Mouse (Mus musculus): ENCODE data around the gene 9230113P08Rik. TPM values are rescaled to one million over a fixed set of nuclear protein-coding genes. Genes with fewer than 3 reads are reported as not detected.
"Not testable (repeated sequence)": the region's sequence is repeated elsewhere in the genome, so short reads cannot be mapped to it uniquely, and the experiment has no call there.

The 9230113P08Rik gene
- polyA plus RNA-seq (2015; fragmentation: Nextera tagmentation; extraction: Ambion mirVana): not detected in 2 replicates

DNA sequence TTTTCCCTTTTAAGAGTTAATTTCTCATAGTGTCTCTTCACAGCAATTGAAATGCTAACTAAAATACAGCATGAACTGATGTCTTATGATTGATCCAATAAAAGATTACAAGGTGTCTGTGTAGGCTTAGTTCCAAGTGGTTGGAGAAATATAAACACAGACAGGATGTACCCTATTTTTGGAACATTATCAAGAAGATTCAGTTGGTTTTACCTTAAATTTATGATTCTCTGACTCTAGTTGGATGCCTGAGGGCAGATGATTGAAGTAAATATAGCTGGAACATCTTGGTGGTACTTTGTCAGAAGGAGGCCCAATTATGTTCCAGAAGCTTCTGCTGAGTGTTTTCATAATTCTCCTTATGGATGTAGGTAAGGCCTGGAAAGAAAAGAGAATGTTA lies at the start of gene 9230113P08Rik:
Gene 9230113P08Rik (plus strand): TSS at position 301 of the 400 bp plus-strand sequence.
- not testable (repeated sequence) for H3K4me1 ChIP-seq (ENCODE audit: control insufficient read depth, insufficient read depth, low read length); H3K27ac ChIP-seq (ENCODE audit: low read length); H3K36me3 ChIP-seq (ENCODE audit: control insufficient read depth, insufficient read depth, low read length); H3K9ac ChIP-seq (ENCODE audit: low read depth, low read length); ATAC-seq; H3K4me2 ChIP-seq (ENCODE audit: low read depth, low read length); H3K4me3 ChIP-seq (ENCODE audit: low read length); H3K27me3 ChIP-seq (replicated peaks; ENCODE audit: control insufficient read depth, insufficient read depth, low read length); H3K9me3 ChIP-seq (ENCODE audit: control insufficient read depth, low read length)

DNA sequence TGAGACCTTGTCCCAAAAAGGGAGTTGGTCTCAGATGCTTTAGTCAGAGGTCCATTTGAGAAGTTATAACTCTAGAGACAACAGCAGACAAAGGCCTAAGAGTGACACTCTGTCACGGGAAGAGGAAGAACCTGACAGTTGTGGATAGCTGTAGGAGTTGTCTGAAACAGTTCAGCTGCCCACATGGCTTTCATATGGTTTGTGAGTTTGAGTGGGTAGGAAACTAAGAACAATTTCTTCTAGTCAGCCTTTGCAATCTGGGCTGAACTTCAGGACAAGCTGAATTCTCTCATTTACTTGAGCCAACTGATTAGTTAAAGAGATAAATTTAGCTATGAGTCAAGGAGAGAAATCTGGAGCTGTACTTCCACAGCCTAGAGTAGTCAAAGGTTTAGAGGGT lies 15.1 kb upstream of the 9230113P08Rik start:
- H3K27me3 ChIP-seq (replicated peaks; ENCODE audit: control insufficient read depth, insufficient read depth, low read length); H3K9me3 ChIP-seq (ENCODE audit: control insufficient read depth, low read length); H3K4me3 ChIP-seq (ENCODE audit: low read length); H3K4me2 ChIP-seq (ENCODE audit: low read depth, low read length); H3K36me3 ChIP-seq (ENCODE audit: control insufficient read depth, insufficient read depth, low read length); ATAC-seq; H3K27ac ChIP-seq (ENCODE audit: low read length); H3K4me1 ChIP-seq (ENCODE audit: control insufficient read depth, insufficient read depth, low read length); H3K9ac ChIP-seq (ENCODE audit: low read depth, low read length): not testable (repeated sequence)
- WGBS: 81% methylated on average over 1 of the region's 1 CpGs

DNA sequence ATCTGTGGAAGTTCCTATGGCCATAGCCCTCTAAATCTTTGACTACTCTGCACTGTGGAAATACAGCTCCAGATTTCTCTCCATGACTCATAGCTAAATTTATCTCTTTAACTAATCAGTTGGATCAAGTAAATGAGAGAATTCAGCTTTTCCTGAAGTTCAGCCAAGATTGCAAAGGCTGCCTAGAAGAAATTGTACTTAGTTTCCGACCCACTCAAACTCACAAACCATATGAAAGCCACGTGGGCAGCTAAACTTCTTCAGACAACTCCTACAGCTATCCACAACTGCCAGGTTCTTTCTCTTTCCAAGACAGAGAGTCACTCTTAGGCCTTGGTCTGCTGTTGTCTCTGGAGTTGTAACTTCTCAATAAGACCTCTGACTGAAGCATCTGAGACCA lies 3.7 kb upstream of the 9230113P08Rik start:
- Histone ChIP-seq H3K36me3 (ENCODE audit: control insufficient read depth, insufficient read depth, low read length) (no peaks in the 10 kb centered on the region), H3K9me3 (ENCODE audit: control insufficient read depth, low read length) (no peaks in the 10 kb centered on the region), H3K9ac (ENCODE audit: low read depth, low read length) (no peak overlapping the region), H3K27me3 (replicated peaks; ENCODE audit: control insufficient read depth, insufficient read depth, low read length) (no peaks in the 10 kb centered on the region), H3K4me1 (ENCODE audit: control insufficient read depth, insufficient read depth, low read length) (no peaks in the 10 kb centered on the region), H3K4me2 (ENCODE audit: low read depth, low read length) (no peak overlapping the region), H3K27ac (ENCODE audit: low read length) (no peak overlapping the region), H3K4me3 (ENCODE audit: low read length) (no peak overlapping the region)
- ATAC-seq: no peak
- 76% methylated on average over 2 of the region's 2 CpGs for WGBS

DNA sequence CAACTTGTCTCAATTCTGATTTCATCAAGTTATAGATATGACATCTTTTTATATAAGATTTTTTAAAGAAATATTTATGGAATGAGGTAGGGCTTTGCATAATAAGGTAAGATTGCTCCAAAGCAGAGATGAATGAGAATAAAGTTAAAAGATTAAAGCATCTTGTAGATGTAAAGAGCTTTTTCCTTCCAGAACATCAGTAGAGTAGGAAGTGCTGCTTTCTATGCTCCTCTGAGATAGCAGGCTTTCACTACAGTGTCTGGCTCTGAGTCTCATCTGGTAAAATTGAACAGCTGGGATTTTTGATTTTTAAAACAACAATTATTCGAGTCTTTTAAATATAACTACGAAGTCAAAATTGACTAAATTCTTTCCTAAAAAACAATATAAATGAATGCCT lies 22.6 kb downstream of the 9230113P08Rik start:
- Histone ChIP-seq H3K27me3 (replicated peaks; ENCODE audit: control insufficient read depth, insufficient read depth, low read length) (no peaks in the 10 kb centered on the region), H3K36me3 (ENCODE audit: control insufficient read depth, insufficient read depth, low read length) (no peaks in the 10 kb centered on the region), H3K4me1 (ENCODE audit: control insufficient read depth, insufficient read depth, low read length) (no peaks in the 10 kb centered on the region), H3K4me3 (ENCODE audit: low read length) (no peak overlapping the region), H3K9ac (ENCODE audit: low read depth, low read length) (no peak overlapping the region), H3K27ac (ENCODE audit: low read length) (no peak overlapping the region), H3K4me2 (ENCODE audit: low read depth, low read length) (no peak overlapping the region), H3K9me3 (ENCODE audit: control insufficient read depth, low read length) (no peaks in the 10 kb centered on the region)
- WGBS: 78% methylated on average over 2 of the region's 2 CpGs
- no peak for ATAC-seq

Other genes starting within 250 kb of the 9230113P08Rik start
- gene Pate1, start 221.0 kb upstream of the 9230113P08Rik start, polyA plus RNA-seq (2015; fragmentation: Nextera tagmentation; extraction: Ambion mirVana): not detected in 2 replicates
- gene Gm17677, start 167.4 kb upstream of the 9230113P08Rik start, polyA plus RNA-seq (2015; fragmentation: Nextera tagmentation; extraction: Ambion mirVana): not detected in 2 replicates
- not detected in 2 replicates for gene Gm17727, start 130.3 kb upstream of the 9230113P08Rik start, polyA plus RNA-seq (2015; fragmentation: Nextera tagmentation; extraction: Ambion mirVana)
- gene Gm27235, start 118.3 kb upstream of the 9230113P08Rik start, polyA plus RNA-seq (2015; fragmentation: Nextera tagmentation; extraction: Ambion mirVana): not detected in 2 replicates
- not detected in 2 replicates for gene D730048I06Rik, start 118.3 kb upstream of the 9230113P08Rik start, polyA plus RNA-seq (2015; fragmentation: Nextera tagmentation; extraction: Ambion mirVana)
- not detected in 2 replicates for gene 9230110F15Rik, start 64.3 kb upstream of the 9230113P08Rik start, polyA plus RNA-seq (2015; fragmentation: Nextera tagmentation; extraction: Ambion mirVana)
- not detected in 2 replicates for gene Gm5916, start 220.4 kb downstream of the 9230113P08Rik start, polyA plus RNA-seq (2015; fragmentation: Nextera tagmentation; extraction: Ambion mirVana)

Measured in intestine, embryonic 16.5 days (tissue).